Mouse (Mus musculus) adrenal gland, adult 18-20 months (tissue): ENCODE data around the gene Rbm48. TPM values are rescaled to one million over a fixed set of nuclear protein-coding genes. Genes with fewer than 3 reads are reported as not detected.
"Not testable (repeated sequence)": the region's sequence is repeated elsewhere in the genome, so short reads cannot be mapped to it uniquely, and the experiment has no call there.

Experiments
- DNase-seq, 2 experiments: peaks; one replicate each; pipeline ENCODE4 v3.0.0; 2021 to 2022; ENCODE audit warnings: low spot score in 2 of 2
- long read RNA-seq, 2 experiments: library from polyadenylated mRNA; stranded (forward); transcript quantifications; one replicate each; pipeline ENCODE4 v2.0.0; 2021
- total RNA-seq, 2 experiments: library from RNA; stranded (reverse); gene quantifications; 1 replicate in 1 of 2; 2 replicates in 1 of 2; pipeline ENCODE4 v1.2.3; 2021

Rbm48 gene
- 10 to 100 TPM in 1 of 2 experiments, 1 to 10 TPM in 1; 7.6 to 10.8 TPM for total RNA-seq
- long read RNA-seq, experiment 1, transcript Rbm48-201 (5 exons, 2,368 nt), result major isoform, 6 of 6 reads
- long read RNA-seq, experiment 1, partial matches to known transcripts, result 0 of 6 reads
- long read RNA-seq, experiment 1, other reads (novel, unspliced or antisense), result 0 of 6 reads
- long read RNA-seq, experiment 2, transcript Rbm48-201 (5 exons, 2,368 nt), result major isoform, 17 of 20 reads
- long read RNA-seq, experiment 2, partial matches to known transcripts, result 3 of 20 reads
- long read RNA-seq, experiment 2, other reads (novel, unspliced or antisense), result 0 of 20 reads

- DNase-seq, result peak; percentile 71 to 76
Observed at GRCm38 (mm10) chr5:3596399-3596766, at the start of gene Rbm48. Gene Rbm48, minus strand, starts transcription at chr5:3596585.

DNA sequence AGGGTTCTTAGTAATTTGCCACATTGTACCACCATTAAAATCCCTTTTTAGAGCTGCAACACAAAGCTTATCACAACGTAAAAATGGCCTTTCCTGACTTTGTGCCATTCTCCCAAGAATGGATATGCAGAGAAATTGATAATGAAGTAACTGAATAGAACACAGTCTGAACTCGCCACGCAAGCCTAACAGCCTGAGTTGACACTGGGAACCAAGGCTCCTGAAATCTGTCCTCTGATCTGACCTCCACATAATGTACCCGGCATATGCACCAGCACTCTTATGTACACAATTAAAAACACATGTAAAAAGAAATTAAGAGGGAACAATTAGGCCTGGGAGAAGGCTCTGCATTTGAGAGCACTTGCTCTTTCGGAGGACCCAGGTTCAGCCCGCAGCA, 48.9 kb upstream of the Rbm48 start:
- DNase-seq, result no peak

- no peak for DNase-seq
Observed at GRCm38 (mm10) chr5:3644621-3645020, 48.2 kb upstream of the Rbm48 start.

GRCm38 (mm10) chr5:3635286-3635685, 38.9 kb upstream of the Rbm48 start:
- no peak for DNase-seq

GRCm38 (mm10) chr5:3633951-3634350, 37.6 kb upstream of the Rbm48 start:
- DNase-seq, result no peak

GRCm38 (mm10) chr5:3633315-3633714, 36.9 kb upstream of the Rbm48 start:
- no peak for DNase-seq

DNA sequence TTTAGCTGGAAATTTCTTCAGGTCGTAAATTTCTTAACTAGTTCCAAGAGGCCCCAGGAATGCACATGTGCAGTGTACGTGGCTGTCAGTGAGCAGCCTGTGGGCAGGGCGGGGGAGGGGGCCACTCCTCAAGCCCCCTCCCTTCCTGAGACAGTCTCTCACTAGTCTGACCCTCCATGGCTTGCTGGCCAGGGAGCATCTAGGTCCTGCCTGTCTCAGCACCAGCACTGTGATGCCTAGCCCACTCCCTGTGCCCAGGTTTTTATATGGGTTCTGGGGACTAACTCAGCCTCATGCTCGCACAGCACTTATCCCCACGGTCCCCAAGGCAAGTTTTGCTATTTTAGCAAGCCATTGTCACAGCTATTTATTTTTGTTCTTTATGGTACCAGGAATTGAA, 35.9 kb upstream of the Rbm48 start:
- no peak for DNase-seq

DNA sequence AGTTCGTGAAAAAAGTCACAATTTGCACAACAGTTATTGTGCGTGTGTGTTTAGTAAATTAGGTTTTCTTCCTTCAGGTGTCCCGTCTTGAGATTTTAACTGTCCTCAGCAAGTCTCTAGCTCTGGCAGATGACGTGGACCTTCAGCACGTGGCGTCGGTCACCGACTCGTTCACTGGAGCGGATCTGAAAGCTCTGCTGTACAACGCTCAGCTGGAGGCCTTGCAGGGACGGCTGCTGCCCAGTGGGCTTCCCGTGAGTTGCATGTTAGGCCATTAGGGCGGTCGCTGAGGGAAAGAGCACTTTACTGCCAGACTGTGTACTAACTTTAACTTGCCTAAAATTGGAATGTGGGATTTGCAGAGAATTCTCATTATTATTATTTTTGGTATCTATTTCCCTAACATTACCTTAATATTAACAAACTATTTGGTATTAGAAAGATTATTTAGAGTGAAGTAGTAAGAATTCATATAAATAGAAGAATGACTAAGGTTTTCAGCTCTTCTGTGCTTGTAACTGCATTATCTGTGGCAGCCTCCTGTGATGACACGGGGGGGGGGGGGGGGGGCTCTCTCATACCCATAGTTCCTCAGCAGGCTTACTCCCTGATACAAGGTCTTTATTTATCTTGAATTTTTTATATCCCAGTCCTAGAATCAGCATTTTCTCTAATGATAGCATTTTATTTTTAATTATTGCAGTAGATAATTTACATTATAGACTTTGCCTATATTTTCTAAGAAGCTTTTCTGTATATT, 35.3 kb upstream of the Rbm48 start:
- DNase-seq, result no peak

- DNase-seq, result no peak
Observed at GRCm38 (mm10) chr5:3630055-3630454, 33.7 kb upstream of the Rbm48 start.

DNA sequence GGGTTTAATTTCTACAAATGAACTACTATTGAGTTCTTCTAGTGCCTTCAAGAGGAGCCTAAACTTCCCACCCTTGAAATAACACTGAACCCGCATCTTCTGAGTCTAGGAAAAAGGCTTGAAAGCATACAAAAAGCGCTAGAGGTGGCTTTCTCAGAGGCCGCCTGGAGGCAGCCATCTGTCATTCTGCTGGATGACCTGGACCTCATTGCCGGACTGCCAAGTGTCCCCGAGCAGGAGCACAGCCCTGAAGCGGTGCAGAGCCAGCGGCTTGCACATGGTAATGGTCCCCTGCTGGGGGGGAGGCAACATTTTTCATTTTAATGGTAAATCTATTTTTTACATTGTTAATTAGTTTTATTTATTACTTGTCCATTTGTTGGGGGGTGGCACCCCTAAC, 24.1 kb upstream of the Rbm48 start:
- DNase-seq, result no peak

DNA sequence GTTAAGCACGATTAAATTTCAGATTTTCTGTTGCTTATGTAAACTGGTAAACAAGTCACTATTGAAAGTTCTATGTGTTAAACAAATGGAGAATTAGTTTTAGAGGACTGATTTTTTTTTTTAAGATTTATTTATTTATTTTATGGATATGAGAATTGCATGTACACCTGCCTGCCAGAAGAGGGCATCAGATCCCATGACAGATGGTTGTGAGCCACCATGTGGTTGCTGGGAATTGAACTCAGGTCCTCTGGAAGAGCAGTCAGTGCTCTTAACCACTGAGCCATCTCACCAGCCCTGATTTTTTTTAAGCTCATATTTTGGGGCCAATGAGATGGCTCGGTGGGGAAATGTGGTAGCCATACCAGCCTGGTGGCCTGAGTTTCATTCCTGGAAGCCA, 15.4 kb upstream of the Rbm48 start:
- not testable (repeated sequence) for DNase-seq

- DNase-seq, result no peak
Observed at GRCm38 (mm10) chr5:3609241-3609640, 12.9 kb upstream of the Rbm48 start.

- DNase-seq, result no peak
Observed at GRCm38 (mm10) chr5:3607114-3607513, 10.7 kb upstream of the Rbm48 start.

- DNase-seq, result no peak
Observed at GRCm38 (mm10) chr5:3600790-3601189, 4.4 kb upstream of the Rbm48 start.

GRCm38 (mm10) chr5:3600298-3600697, 3.9 kb upstream of the Rbm48 start:
- no peak for DNase-seq

GRCm38 (mm10) chr5:3598766-3599165, 2.4 kb upstream of the Rbm48 start:
- DNase-seq, result no peak

DNA sequence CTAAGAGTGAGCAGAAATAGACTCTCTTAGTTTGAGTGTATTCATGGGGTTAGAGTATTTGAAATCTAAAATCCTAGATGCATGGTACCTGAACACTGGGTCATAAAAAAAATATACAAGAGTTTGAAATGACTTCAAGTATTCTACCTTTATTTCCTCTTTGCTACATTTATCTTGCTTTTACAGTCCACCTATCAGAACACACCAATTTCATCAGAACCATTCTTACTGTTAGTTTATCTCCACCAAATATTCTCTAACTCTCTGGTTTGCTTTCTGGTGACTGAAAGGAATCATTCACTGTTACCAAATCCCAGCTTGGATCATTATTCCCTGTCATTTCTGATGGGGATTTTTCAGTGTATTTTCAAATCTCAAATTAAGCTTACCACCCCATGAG, 786 bp upstream of the Rbm48 start:
- DNase-seq, result no peak

GRCm38 (mm10) chr5:3595693-3596398, 539 bp downstream of the Rbm48 start, which contains the start of gene Pex1:
Gene Pex1, plus strand, starts transcription at chr5:3596066.
- DNase-seq, result peak; percentile 85 to 88

DNA sequence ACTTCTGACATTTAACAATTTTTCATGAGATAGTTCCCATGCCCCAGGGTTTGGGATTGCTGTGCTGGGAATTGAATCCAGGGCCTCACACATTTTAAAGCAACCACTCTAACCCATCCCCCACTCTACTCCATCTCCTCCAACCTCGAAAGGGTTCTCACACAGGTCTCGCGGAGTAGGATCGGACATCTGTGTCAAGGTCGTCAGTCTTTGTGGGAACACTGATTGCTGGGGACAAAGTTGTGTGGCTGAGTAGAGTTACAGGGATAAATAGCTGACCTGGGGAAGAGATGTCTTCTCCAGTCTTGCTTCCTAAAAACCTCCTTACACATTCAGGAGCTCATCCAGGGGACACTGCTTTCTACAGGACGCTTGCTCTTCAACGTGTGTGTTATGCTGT, 17.3 kb downstream of the Rbm48 start:
- no peak for DNase-seq

GRCm38 (mm10) chr5:3577939-3578338, 18.4 kb downstream of the Rbm48 start:
- no peak for DNase-seq

DNA sequence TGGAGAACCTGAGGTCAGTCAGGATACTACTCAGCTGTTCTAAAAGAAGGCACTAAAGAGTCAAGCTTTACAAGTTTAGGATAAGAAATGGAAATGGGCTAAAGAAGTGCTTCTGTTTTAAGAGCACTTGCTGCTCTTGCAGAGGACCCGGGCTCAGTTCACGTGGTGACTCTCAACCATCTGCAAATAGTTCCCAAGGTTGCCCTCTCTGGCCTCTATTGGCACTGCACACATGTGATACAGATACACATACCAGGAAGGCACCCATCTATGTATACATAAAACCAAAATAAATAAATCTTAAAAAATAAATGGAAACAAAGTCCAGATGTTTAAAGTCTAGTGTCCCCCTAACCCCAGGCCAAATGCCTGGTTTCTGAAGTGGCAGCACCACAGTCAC, 21.6 kb downstream of the Rbm48 start:
- no peak for DNase-seq

DNA sequence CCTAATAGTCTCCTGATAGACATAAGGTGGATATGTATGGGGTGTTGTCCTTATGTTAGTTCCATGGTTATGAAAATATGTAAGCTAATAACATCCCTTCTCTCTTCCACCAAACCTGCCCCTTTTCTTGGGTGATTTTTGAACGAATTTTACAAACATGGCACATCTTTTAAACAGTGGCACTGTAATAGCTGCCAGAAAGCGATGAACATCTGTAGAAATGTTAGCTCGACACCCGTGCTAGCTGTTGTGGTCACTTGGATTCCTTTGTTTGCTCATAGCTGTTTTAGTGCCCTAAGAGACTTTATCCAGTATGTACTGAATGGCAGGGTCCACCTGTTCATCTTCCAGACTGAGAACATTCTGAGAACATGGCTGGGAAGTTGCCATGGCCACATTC, 25.1 kb downstream of the Rbm48 start, which contains the start of gene 1700109H08Rik:
TSS of gene 1700109H08Rik (plus strand) at position 301 of the 400 bp plus-strand sequence.
- DNase-seq, result no peak
